Mouse (Mus musculus) left cerebral cortex, postnatal 10 days (tissue): ENCODE measurements around the gene 3110082I17Rik. TPM values are rescaled to one million over a fixed set of nuclear protein-coding genes. Genes with fewer than 3 reads are reported as not detected.

ENCODE experiments used
- DNase-seq, 2 experiments: peaks; one replicate each; pipeline ENCODE4 v3.0.0; 2021 to 2022; ENCODE audit warnings: low spot score in 2 of 2, mixed read lengths in 1 of 2; ENCODE audit errors: extremely low spot score in 1 of 2
- intact Hi-C: fragments of 180-260 bp; cut with DNase I; formaldehyde crosslinking; loops from one replicate; pipeline ENCODE4 v1.15.1; 2025
- total RNA-seq, 2 experiments: library from RNA; stranded (reverse); gene quantifications; 2 replicates each; pipeline ENCODE4 v1.2.3; 2021

Gene 3110082I17Rik
- 10 to 100 TPM; 20.1 to 20.2 TPM for total RNA-seq

DNA sequence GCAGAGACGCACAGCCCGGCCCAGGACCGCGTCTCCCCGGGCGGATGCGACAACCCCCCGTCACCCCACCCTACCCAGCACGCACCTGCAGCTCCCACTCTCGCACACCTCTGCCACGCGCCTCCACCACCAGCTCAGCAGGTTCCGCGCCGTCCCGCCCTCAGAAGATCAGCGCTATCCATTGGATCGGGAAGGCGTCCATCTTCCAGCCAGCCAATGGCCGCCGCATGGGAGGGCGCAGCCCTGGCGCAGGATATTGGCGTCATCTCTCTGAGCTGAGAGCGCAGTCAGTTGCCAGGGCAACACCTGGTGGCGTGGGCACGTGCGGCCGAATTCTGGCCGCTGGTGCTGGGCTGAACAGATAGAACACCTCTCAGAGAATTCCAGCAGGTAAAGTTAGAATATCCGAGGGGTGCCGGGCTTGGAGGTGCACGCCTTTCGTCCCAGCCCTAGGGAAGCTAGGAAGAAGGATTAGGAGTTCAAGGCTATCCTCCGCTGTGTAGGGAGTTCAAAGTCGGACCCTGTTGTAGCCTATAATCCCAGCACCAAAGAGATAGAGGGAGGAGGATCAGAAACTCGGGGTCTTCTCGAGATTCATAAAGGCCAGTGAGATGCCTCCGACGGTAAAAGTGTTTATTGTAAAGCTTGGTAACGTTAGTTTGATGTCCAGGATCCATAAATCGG is at the start of gene 3110082I17Rik:
3110082I17Rik (minus strand) TSS at position 144 of the 684 bp plus-strand sequence.
- intact Hi-C loops, result no loop called here
- peak; percentile 98 to 99 for DNase-seq

- intact Hi-C loops, result no loop called here
- no peak for DNase-seq
Observed at GRCm38 (mm10) chr5:139506207-139506606, 45.9 kb upstream of the 3110082I17Rik start.

- intact Hi-C loops, result no loop called here
- DNase-seq, result peak; percentile 61 to 84
Observed at GRCm38 (mm10) chr5:139505073-139505606, 44.8 kb upstream of the 3110082I17Rik start.

DNA sequence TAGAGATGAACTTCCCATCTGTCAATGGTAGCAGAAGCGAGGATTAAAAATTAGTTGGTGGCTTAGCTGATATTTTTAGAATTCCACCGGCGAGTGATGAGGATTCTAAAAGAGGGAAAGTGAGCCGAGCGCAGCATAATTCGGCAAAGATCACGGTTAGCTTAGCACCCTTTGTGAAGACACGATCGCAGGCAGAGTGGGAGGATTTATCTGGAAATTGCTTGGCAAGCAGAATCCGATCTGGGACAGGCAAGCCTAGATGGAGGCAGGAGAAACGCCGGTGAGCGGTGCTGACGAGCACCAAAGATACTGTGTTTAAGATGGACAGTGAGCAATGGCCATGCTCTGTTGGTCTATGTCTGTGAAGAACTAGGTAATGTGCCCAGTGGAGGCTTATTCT is 42.0 kb upstream of the 3110082I17Rik start:
- intact Hi-C loops, result no loop called here
- no peak for DNase-seq

GRCm38 (mm10) chr5:139498791-139499190 is 38.5 kb upstream of the 3110082I17Rik start:
- intact Hi-C loops, result no loop called here

GRCm38 (mm10) chr5:139496939-139497338 is 36.6 kb upstream of the 3110082I17Rik start:
- intact Hi-C loops, result no loop called here

More at GRCm38 (mm10) chr5:139498791-139499190, 38.5 kb upstream of the 3110082I17Rik start:
- DNase-seq, result no peak

GRCm38 (mm10) chr5:139495019-139495669 is 34.8 kb upstream of the 3110082I17Rik start:
- DNase-seq, result no peak

More at GRCm38 (mm10) chr5:139496939-139497338, 36.6 kb upstream of the 3110082I17Rik start:
- DNase-seq, result no peak

GRCm38 (mm10) chr5:139493690-139494089 is 33.4 kb upstream of the 3110082I17Rik start:
- DNase-seq, result no peak
- intact Hi-C loops, result no loop called here

More at GRCm38 (mm10) chr5:139495019-139495669, 34.8 kb upstream of the 3110082I17Rik start:
- intact Hi-C loops, result no loop called here

- intact Hi-C loops, result no loop called here
- DNase-seq, result no peak
Observed at GRCm38 (mm10) chr5:139491348-139491747, 31.0 kb upstream of the 3110082I17Rik start.

DNA sequence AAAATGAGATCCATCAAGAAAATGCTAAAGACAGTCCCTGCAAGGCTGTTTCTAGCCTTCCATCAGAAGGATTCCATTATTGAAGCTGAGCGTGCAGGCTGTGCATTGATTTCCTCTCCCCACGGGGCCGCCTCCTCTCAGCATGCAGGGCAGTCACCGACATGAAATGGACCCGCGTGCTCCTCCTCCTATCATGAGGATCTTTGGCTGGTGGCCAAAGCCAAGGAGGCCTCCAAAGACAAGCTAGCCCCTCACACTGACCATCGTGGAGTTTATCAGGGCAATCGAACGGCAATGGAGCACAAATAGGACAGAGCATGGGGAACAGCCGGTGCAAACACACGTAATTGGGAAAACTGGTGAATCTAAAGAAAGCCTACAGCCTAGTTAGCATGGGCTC is 29.8 kb upstream of the 3110082I17Rik start:
- intact Hi-C loops, result no loop called here
- no peak for DNase-seq

- peak; percentile 100 for DNase-seq
- intact Hi-C loops, result no loop called here
Observed at GRCm38 (mm10) chr5:139484185-139484814, 24.0 kb upstream of the 3110082I17Rik start, which contains the start of gene Zfand2a. Gene Zfand2a (minus strand): TSS chr5:139484549.

- intact Hi-C loops, result no loop called here
- DNase-seq, result no peak
Observed at GRCm38 (mm10) chr5:139483171-139483848, 23.0 kb upstream of the 3110082I17Rik start.

DNA sequence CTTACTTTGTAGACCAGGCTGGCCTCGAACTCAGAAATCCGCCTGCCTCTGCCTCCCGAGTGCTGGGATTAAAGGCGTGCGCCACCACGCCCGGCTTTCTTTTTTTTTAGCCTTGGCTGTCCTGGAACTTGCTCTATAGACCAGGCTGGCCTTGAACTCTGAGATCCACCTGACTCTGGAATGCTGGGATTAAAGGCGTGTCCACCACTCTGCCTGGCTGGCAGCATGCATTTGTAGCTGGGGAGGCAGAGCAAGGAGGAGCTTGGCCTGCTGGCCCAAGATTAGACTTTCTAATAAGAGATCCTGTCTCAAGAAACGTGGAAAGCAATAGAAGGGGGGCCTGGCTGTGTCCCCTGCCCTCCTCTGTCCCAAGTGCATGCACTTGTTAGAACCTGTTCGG is 20.1 kb upstream of the 3110082I17Rik start:
- intact Hi-C loops, result no loop called here
- DNase-seq, result no peak

DNA sequence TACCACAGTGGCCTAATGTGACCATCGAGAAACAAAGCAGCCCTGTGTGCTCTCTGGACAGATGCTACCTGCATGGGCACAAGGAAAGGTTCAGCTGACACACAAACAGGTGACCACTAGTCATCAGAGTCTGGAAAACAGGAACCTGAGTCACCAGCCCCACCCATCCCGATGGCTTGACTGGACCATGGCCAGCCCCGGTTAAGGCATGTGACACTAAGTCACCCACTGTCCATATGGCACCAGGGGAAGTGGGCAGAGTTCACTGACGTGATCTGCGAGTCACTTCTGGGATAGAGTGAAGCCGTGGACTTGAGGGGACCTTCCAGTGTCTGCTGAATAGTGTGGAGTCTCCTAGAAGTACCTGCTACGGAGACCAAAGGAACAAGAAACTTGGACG is 18.8 kb upstream of the 3110082I17Rik start:
- intact Hi-C loops, result no loop called here
- no peak for DNase-seq

DNA sequence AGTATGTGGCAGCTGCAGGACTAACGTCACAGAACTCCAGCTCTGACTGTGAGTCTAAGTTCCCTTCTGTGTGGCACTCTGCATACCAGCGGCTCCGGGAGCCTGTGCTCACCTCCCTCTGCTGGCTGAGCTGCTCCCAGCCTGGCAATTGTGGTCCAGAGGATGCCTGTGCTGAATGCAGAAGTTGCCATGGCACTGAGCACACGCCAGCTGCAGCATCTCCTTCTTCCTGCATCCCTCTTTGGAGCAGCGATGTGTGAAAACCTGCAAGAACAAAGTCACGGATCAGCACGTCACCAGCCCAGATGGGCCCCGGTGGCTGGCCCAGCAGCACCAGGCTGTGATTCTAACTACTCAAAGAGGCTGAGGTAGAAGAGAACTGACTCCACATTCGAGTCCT is 14.4 kb upstream of the 3110082I17Rik start:
- intact Hi-C loops, result no loop called here
- DNase-seq, result no peak

- DNase-seq, result peak in 1 of 2 experiments; percentile 61
- intact Hi-C loops, result loop anchor here (5.0 kb wide), 1 partner anchor 106 kb away; no protein-coding TSS in a partner anchor
Observed at GRCm38 (mm10) chr5:139467998-139468397, 7.7 kb upstream of the 3110082I17Rik start.

- intact Hi-C loops, result loop anchor here (5.0 kb wide), 1 partner anchor 104 kb away; no protein-coding TSS in a partner anchor
Observed at GRCm38 (mm10) chr5:139466801-139467200, 6.5 kb upstream of the 3110082I17Rik start.

DNA sequence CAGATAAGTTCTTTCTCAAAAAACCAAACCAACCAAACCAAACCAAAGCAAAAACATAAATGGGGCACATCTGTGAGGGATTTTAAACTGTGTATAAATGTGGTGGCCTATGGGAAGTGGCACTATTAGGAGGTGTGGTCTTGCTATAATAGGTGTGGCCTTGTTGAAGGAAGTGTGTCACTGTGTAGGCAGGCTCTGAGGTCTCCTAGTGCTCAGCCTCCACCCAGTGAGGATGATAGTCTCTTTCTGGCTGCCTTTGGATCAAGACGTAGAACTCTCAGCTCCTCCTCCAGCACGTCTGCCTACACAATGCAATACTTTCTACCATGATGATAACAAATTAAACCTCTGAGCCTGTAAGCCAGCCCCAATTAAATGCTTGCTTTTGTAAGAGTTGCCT is 6.0 kb upstream of the 3110082I17Rik start:
- DNase-seq, result no peak
- intact Hi-C loops, result loop anchor here (5.0 kb wide), 1 partner anchor 104 kb away; no protein-coding TSS in a partner anchor

More at GRCm38 (mm10) chr5:139466801-139467200, 6.5 kb upstream of the 3110082I17Rik start:
- no peak for DNase-seq
